Mouse (Mus musculus): ENCODE measurements around the gene Ccdc124. TPM values are rescaled to one million over a fixed set of nuclear protein-coding genes. Genes with fewer than 3 reads are reported as not detected.

The Ccdc124 gene
- polyA plus RNA-seq, 1 experiment from 2014 or later: 90.7 TPM

DNA sequence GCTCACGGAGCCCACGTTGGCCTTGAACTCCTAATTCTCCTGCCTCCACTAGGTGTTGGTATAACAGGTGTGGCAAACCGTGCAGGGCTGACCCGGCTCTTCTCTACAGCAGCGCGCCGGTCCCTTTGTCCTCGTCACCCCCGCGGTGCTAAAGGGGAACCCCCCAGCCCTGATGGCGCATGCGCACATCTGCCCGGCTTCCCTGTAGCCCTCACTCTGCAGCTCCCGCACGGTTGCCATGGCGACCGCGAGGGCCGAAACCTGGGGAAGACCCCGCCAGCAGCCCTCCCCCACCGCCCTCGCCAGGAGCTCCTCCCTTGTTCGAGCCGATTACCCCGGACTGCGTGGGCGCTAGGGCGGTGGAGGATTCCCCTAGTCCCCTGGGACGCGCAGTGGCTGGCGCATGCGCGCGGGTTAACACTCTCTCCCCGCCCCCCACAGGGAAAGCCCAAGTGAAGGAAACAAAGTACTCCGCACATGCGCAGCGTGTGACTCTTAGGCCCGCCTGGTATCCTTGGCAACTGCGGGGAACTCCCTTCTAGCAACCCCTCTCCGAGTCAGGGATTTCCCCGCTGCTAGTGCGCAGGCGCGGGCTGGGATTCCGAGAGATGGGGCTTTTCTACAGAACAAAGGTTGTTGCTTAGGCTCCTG, 8.3 kb downstream of the Ccdc124 start:
- Histone ChIP-seq H3K4me3 (replicated peaks) (peak overlapping the region; percentile 46), H3K27ac (peak overlapping the region; percentile 65), H3K4me1 (replicated peaks) (peaks cover 53% of the 10 kb centered on the region), H3K36me3 (no peaks in the 10 kb centered on the region), H3K27me3 (replicated peaks) (peaks cover 24% of the 10 kb centered on the region), H3K4me2 (replicated peaks) (peak overlapping the region; percentile 87), H3K9me3 (no peaks in the 10 kb centered on the region), H3K9ac (peak overlapping the region; percentile 24)
- under 1% methylated on average over 46 of the region's 46 CpGs for WGBS
- peak; percentile 91 for ATAC-seq

DNA sequence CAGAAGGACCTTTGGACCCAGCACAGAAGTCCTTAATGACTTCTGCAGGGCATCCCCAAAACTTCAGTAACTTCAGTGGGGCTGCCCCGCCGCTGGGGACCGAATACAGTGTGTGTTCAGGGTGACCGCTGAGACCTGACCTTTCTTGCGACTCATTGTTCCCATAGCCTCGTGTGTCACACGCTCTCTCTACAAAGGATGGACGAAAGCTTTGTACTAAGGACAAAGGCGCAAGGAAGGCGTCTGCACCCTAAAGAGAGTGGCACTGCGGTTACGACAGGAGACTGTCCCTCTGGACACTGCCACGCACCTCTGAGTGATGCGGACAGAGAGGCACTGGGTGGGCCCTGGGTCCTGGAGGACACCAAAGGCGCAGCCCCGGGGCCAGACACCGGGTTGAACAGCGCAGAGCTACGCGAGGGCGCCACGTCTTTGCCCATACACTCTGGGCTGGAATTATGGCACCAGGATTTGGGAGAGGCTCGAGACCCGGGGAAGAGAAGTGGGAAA, 9.0 kb downstream of the Ccdc124 start:
- Histone ChIP-seq H3K36me3 (no peaks in the 10 kb centered on the region), H3K4me2 (replicated peaks) (peak overlapping the region; percentile 87), H3K4me3 (replicated peaks) (peak overlapping the region; percentile 46), H3K4me1 (replicated peaks) (peaks cover 52% of the 10 kb centered on the region), H3K9ac (peak overlapping the region; percentile 24), H3K27me3 (replicated peaks) (peaks cover 24% of the 10 kb centered on the region), H3K9me3 (no peaks in the 10 kb centered on the region), H3K27ac (peak overlapping the region; percentile 65)
- peak; percentile 11 for ATAC-seq
- WGBS: 3% methylated on average over 24 of the region's 24 CpGs

DNA sequence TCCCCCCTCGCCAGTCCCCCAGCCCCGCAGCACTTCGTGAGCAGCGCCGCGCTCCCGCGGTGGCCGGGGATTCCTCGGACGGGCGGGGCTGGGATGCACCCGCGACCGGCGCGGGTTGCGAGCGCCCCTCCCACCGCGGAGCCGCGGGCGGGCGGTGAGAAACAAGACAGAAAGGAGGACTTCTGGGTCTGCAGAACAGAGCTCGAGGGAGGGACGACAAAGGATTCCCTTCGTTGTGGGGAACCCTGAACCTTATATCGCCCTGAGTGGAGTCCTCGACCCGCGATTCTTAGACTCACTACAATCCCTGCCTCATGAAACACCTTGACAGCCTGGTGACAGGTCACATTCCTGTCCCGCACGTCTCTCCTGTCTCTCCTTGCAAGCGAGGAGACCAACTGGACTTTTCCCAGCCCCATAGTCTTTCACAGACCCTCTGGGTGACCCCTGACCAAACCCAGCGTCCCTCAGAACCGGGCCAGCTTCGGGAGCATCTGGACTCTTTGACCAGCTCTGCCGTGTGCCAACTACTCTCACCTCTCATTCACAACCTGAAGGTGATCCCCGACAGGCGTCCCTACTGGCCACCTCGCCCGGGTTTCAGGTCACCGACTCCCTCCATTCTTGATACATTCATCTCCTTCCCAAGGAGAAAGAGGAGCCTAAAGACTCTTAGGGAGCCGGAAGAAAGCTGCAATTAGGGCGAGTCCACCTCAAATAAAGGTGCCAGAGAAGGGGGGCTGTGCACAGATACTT, 9.6 kb downstream of the Ccdc124 start:
- 2% methylated on average over 46 of the region's 46 CpGs for WGBS
- ATAC-seq: no peak

DNA sequence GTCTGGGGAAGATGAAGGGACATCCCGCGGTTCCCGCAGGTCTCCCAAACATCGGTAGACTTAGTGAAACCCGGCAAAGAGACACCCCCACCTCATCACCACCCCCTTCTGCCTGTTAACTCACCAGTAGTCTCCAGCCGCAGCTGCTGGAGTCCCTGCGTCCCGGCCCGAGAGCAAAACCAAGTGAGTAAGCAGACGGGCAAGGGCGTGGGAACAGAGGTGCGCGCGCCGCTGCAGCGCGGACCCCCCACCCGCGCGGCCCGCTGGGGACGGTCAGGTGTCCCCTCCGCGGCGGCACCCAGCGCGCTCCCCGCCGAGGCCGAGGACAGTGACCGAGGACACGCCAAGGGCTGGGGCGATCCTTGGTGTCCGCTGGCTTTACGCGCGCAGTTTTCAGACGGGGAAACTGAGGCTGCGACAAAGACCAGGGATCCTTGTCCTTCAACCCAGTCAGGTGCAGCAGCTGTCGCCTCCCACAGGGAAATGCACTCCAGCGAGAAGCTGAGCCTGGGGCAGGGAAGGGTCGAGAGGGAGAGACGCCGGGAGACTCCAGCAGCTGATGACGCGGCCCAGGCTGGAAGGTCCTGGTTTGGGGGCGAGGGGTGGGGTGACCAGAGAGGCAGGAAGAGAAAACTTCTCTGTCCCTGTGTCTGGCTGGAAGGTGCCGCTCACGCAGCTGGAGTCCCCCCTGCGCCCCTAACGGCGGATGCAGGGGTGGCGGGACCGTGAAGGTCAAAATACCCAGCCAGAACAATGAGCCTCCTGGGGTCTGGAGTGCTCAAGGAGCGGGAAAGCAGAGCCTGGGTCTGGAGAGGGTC, 10.7 kb downstream of the Ccdc124 start, which contains the start of gene Kcnn1:
Gene Kcnn1, minus strand, starts transcription at position 435 of the 818 bp plus-strand sequence.
- H3K4me2 ChIP-seq (replicated peaks): peak within 1 kb of the TSS; percentile 87
- H3K27me3 ChIP-seq (replicated peaks): peaks cover 24% of the 10 kb centered on the region
- peak within 1 kb of the TSS; percentile 46 for H3K4me3 ChIP-seq (replicated peaks)
- H3K36me3 ChIP-seq: no peaks in the 10 kb centered on the region
- H3K9me3 ChIP-seq: no peaks in the 10 kb centered on the region
- H3K4me1 ChIP-seq (replicated peaks): peaks cover 41% of the 10 kb centered on the region
- no peak within 1 kb of the TSS for H3K27ac ChIP-seq
- under 1% methylated on average over 55 of the region's 55 CpGs for WGBS
- H3K9ac ChIP-seq: peak within 1 kb of the TSS; percentile 24
- ATAC-seq: no peak

More for the DNA sequence above, 9.6 kb downstream of the Ccdc124 start:
- H3K9me3 ChIP-seq: no peaks in the 10 kb centered on the region
- peak overlapping the region; percentile 46 for H3K4me3 ChIP-seq (replicated peaks)
- peak overlapping the region; percentile 24 for H3K9ac ChIP-seq
- H3K27me3 ChIP-seq (replicated peaks): peaks cover 24% of the 10 kb centered on the region
- no peak overlapping the region for H3K27ac ChIP-seq
- H3K36me3 ChIP-seq: no peaks in the 10 kb centered on the region
- H3K4me2 ChIP-seq (replicated peaks): peak overlapping the region; percentile 87
- H3K4me1 ChIP-seq (replicated peaks): peaks cover 47% of the 10 kb centered on the region

DNA sequence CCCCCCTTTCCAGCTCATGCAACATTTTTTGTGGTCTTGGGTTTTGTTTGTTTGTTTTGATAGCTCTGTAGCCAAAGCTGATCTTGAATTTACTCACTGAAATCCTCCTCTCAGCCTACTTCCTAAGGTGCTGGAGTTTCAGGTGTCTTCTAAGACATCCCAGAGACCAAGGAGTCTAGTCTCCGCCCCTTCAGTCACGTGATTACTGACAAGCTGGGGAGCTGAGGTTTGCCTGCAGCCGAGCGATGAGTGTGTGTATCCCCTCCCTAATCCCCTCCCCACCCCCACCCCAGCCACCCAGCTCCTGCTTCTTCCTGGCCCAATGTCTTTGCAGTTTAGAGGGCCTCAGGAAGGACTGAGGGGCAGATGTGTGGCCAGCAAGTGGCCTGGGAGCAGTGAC, 16.2 kb downstream of the Ccdc124 start:
- no peak overlapping the region for H3K4me3 ChIP-seq (replicated peaks)
- no peaks in the 10 kb centered on the region for H3K9me3 ChIP-seq
- no peaks in the 10 kb centered on the region for H3K36me3 ChIP-seq
- H3K27ac ChIP-seq: no peak overlapping the region
- H3K4me2 ChIP-seq (replicated peaks): 0 out of 2 replicates have a peak overlapping the region, but pooled peaks have one; percentile 92
- no peak for ATAC-seq
- H3K9ac ChIP-seq: no peak overlapping the region
- 16% methylated on average over 4 of the region's 4 CpGs for WGBS
- H3K27me3 ChIP-seq (replicated peaks): peaks cover 13% of the 10 kb centered on the region
- H3K4me1 ChIP-seq (replicated peaks): peaks cover 21% of the 10 kb centered on the region

DNA sequence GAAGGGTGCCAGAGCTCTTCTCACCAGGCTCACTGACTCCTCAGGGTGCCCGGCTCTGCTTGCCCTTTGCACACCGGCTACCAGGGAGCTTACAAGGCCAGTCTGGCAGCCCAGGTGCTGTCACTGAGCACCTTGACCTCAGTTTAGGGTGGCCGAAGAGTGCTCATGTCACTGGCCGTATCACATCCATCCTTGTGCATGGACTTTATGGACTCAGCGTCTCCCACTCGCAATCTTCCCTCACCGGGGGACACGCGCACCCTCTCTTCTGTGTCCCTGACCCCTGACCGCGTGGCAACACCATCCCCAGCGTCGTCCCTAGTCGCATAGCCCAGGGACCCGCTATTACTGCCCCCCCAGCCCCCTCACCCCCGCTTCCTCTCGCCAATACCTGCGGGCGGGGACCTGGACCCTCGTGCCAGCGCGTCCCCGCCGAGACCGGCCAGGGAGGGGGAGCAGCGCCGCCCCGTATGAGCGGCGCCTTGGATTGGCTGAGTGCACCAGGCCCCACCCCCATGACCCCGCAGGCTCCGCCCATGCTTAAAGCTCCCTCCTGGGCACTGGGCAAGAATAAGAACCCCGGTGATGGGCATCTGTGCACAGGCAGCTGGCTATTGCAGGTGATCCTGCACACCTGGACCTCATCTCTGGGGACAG, 17.1 kb downstream of the Ccdc124 start:
- H3K9me3 ChIP-seq: no peaks in the 10 kb centered on the region
- peak overlapping the region; percentile 92 for H3K4me2 ChIP-seq (replicated peaks)
- ATAC-seq: peak; percentile 90
- no peaks in the 10 kb centered on the region for H3K36me3 ChIP-seq
- H3K27me3 ChIP-seq (replicated peaks): peaks cover 5% of the 10 kb centered on the region
- H3K9ac ChIP-seq: peak overlapping the region; percentile 56
- WGBS: 6% methylated on average over 33 of the region's 33 CpGs
- peaks cover 21% of the 10 kb centered on the region for H3K4me1 ChIP-seq (replicated peaks)
- H3K27ac ChIP-seq: no peak overlapping the region
- peak overlapping the region; percentile 50 for H3K4me3 ChIP-seq (replicated peaks)

DNA sequence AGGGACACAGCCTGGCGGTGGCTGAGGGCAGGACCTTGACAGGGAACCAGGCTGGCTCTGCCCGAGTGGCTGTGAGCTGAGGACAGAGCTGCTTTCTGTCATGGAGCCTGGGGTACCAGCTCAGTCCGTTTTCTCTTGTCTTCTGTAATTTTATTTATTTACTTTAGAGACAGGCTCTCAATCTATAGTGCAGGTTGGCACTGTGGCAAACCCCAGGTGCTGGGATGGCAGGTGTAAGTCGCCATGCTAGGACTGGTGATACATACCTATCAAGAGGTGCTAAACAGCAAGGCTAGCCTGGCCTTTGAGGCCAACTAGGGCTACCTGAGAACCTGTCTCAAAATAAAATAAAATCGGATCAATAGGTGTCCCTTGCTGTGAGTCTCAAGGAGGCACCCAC, 17.7 kb downstream of the Ccdc124 start:
- no peaks in the 10 kb centered on the region for H3K9me3 ChIP-seq
- H3K9ac ChIP-seq: no peak overlapping the region
- H3K36me3 ChIP-seq: no peaks in the 10 kb centered on the region
- H3K4me1 ChIP-seq (replicated peaks): peaks cover 23% of the 10 kb centered on the region
- WGBS: 63% methylated on average over 5 of the region's 5 CpGs
- no peak overlapping the region for H3K4me3 ChIP-seq (replicated peaks)
- no peak for ATAC-seq
- no peaks in the 10 kb centered on the region for H3K27me3 ChIP-seq (replicated peaks)
- H3K4me2 ChIP-seq (replicated peaks): no peak overlapping the region
- H3K27ac ChIP-seq: no peak overlapping the region

DNA sequence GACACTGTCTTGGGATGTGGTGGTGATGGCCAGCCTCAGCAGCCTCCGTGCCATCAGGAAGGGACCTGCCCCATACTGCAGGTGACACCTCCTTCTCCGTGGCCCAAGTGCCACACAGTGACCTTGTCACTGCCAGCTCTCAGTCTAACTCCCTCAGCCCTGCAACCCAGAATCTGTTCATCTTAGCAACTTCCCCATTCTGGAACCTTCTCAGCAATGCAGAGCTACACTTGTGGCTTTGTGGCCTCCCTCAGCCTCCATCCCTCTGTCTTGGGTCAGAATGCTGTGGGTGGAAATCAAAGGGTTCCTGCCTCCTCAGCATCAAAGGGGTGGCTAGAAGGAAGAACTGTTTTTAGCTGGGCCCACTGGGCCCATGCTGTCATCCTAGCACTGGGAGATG, 19.9 kb downstream of the Ccdc124 start:
- WGBS: 78% methylated on average over 2 of the region's 2 CpGs

DNA sequence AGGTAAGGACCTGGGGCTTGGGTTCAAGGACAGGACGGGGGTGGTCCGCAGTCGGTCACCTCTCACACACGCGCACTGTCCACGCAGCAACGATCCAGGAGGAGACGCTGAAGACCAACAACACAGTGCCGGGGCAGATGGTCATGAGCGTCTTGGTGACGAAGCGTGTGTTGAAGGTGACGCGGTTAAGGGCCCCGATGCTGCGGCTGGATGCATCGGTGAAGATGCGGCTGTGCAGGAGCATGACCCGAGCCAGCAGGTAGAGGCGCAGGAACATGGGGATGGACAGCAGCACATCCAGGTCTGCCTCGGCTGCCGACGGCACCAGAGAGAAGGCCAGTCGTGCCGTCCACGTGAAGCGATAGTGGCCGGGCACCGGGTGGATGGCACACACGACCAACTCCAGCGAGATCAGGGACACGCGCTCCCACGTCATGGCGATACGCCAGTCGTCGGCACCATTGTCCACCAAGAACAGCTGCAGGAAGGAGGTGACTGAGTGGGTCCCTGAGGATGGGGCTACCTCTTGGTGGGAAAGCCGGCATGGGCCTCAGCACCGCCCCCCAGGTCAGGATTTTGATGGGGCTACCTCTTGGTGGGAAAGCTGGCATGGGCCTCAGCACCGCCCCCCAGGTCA, 21.0 kb downstream of the Ccdc124 start:
- Histone ChIP-seq H3K4me1 (replicated peaks) (peaks cover 18% of the 10 kb centered on the region), H3K9ac (no peak overlapping the region), H3K27ac (no peak overlapping the region), H3K27me3 (replicated peaks) (no peaks in the 10 kb centered on the region), H3K4me2 (replicated peaks) (no peak overlapping the region), H3K9me3 (no peaks in the 10 kb centered on the region), H3K4me3 (replicated peaks) (no peak overlapping the region), H3K36me3 (no peaks in the 10 kb centered on the region)
- 91% methylated on average over 41 of the region's 41 CpGs for WGBS
- ATAC-seq: no peak

More for the DNA sequence above, 19.9 kb downstream of the Ccdc124 start:
- no peak for ATAC-seq
- Histone ChIP-seq H3K9ac (no peak overlapping the region), H3K9me3 (no peaks in the 10 kb centered on the region), H3K4me3 (replicated peaks) (no peak overlapping the region), H3K4me2 (replicated peaks) (no peak overlapping the region), H3K27ac (no peak overlapping the region), H3K4me1 (replicated peaks) (peaks cover 23% of the 10 kb centered on the region), H3K27me3 (replicated peaks) (no peaks in the 10 kb centered on the region), H3K36me3 (no peaks in the 10 kb centered on the region)

DNA sequence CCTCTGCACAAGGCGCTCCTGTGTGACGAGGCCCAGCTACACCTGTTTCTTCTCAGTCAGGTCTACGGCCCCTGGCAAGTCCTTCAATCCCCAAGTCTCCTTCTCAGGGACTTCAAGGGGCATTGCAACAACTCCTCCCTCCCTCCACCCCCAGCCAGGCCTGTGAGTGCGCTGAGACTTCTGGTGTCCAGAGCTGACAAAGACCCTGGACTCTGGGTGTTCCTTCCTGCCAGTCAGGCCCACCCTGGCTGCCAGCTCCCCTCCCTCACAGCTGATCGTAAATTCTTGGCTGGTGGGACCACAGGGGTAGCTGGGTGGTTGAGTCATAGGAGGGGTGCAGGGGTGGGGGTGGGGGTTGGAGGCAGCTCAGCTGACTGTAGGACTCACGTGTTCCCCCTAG, 21.9 kb downstream of the Ccdc124 start:
- no peak overlapping the region for H3K4me3 ChIP-seq (replicated peaks)
- peaks cover 10% of the 10 kb centered on the region for H3K4me1 ChIP-seq (replicated peaks)
- H3K36me3 ChIP-seq: no peaks in the 10 kb centered on the region
- H3K27me3 ChIP-seq (replicated peaks): no peaks in the 10 kb centered on the region
- 0 out of 2 replicates have a peak, but pooled peaks have one; percentile 7 for ATAC-seq
- H3K27ac ChIP-seq: no peak overlapping the region
- peak overlapping the region; percentile 5; the same call in 1 of the 2 replicates for H3K9ac ChIP-seq
- H3K9me3 ChIP-seq: no peaks in the 10 kb centered on the region
- 40% methylated on average over 6 of the region's 6 CpGs for WGBS
- H3K4me2 ChIP-seq (replicated peaks): no peak overlapping the region

DNA sequence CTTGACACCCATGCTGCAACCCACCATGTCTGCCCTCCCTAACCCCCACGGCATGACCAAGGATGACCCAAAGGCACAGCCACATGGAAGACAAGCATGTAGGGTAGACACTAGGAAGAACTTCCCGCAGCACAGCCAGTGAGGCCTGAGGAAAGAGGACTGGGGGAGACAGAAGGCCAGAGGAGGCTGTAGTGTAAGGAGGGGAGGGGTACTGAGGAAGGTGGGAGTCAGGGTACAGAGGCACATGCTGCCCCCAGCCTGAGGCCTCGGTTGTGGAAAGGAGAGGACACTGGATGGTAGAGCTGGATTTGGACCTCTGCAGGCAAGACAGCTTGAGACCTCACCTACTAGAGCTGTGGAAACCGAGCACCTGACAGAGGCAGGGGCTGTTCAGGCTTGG, 22.8 kb downstream of the Ccdc124 start:
- no peak for ATAC-seq

More for the DNA sequence above, 22.8 kb downstream of the Ccdc124 start:
- Histone ChIP-seq H3K4me1 (replicated peaks) (peaks cover 6% of the 10 kb centered on the region), H3K4me2 (replicated peaks) (no peak overlapping the region), H3K27me3 (replicated peaks) (no peaks in the 10 kb centered on the region), H3K4me3 (replicated peaks) (no peak overlapping the region), H3K36me3 (no peaks in the 10 kb centered on the region), H3K27ac (no peak overlapping the region), H3K9me3 (no peaks in the 10 kb centered on the region), H3K9ac (no peak overlapping the region)
- WGBS: 82% methylated on average over 4 of the region's 4 CpGs

All from intestine, embryonic 15.5 days (tissue).